Mouse (Mus musculus): ENCODE data around the gene Slc28a1.

Gene Slc28a1

GRCm38 (mm10) chr7:81152306-81152705 is 37.7 kb downstream of the Slc28a1 start:
- in situ Hi-C loops (cut with MboI; ENCODE audit: low pct_unique_long_range_greater_than_20kb in 1 of 2, low sequenced_read_pairs in 2 of 2, unreplicated experiment in 1 of 2): loop anchor here (5.0 to 25.0 kb wide), 4 partner anchors 75 to 268 kb away; no protein-coding TSS in a partner anchor

GRCm38 (mm10) chr7:81152826-81153225 is 38.2 kb downstream of the Slc28a1 start:
- in situ Hi-C loops (cut with MboI; ENCODE audit: low pct_unique_long_range_greater_than_20kb in 1 of 2, low sequenced_read_pairs in 2 of 2, unreplicated experiment in 1 of 2): loop anchor here (5.0 to 25.0 kb wide), 4 partner anchors 76 to 268 kb away; no protein-coding TSS in a partner anchor

- in situ Hi-C loops (cut with MboI; ENCODE audit: low pct_unique_long_range_greater_than_20kb in 1 of 2, low sequenced_read_pairs in 2 of 2, unreplicated experiment in 1 of 2): loop anchor here (5.0 to 25.0 kb wide), 4 partner anchors 76 to 269 kb away; no protein-coding TSS in a partner anchor
Observed at GRCm38 (mm10) chr7:81153327-81153726, 38.7 kb downstream of the Slc28a1 start.

- in situ Hi-C loops (cut with MboI; ENCODE audit: low pct_unique_long_range_greater_than_20kb in 1 of 2, low sequenced_read_pairs in 2 of 2, unreplicated experiment in 1 of 2): loop anchor here (5.0 to 25.0 kb wide), 4 partner anchors 77 to 269 kb away; no protein-coding TSS in a partner anchor
Observed at GRCm38 (mm10) chr7:81154244-81154643, 39.6 kb downstream of the Slc28a1 start.

GRCm38 (mm10) chr7:81154960-81155359 is 40.4 kb downstream of the Slc28a1 start:
- in situ Hi-C loops (cut with MboI; ENCODE audit: low pct_unique_long_range_greater_than_20kb in 1 of 2, low sequenced_read_pairs in 2 of 2, unreplicated experiment in 1 of 2): loop anchor here (5.0 to 25.0 kb wide), 4 partner anchors 78 to 270 kb away; no protein-coding TSS in a partner anchor

GRCm38 (mm10) chr7:81158933-81159332 is 44.3 kb downstream of the Slc28a1 start:
- in situ Hi-C loops (cut with MboI; ENCODE audit: low pct_unique_long_range_greater_than_20kb in 1 of 2, low sequenced_read_pairs in 2 of 2, unreplicated experiment in 1 of 2): loop anchor here (10.0 to 25.0 kb wide), 3 partner anchors 84 to 274 kb away; no protein-coding TSS in a partner anchor

- in situ Hi-C loops (cut with MboI; ENCODE audit: low pct_unique_long_range_greater_than_20kb in 1 of 2, low sequenced_read_pairs in 2 of 2, unreplicated experiment in 1 of 2): loop anchor here in 1 of 2 experiments (5.0 to 25.0 kb wide), 2 partner anchors 161 to 274 kb away; no protein-coding TSS in a partner anchor
Observed at GRCm38 (mm10) chr7:81161666-81162065, 47.1 kb downstream of the Slc28a1 start.

- in situ Hi-C loops (cut with MboI; ENCODE audit: low pct_unique_long_range_greater_than_20kb in 1 of 2, low sequenced_read_pairs in 2 of 2, unreplicated experiment in 1 of 2): loop anchor here in 1 of 2 experiments (5.0 to 25.0 kb wide), 2 partner anchors 160 to 275 kb away; no protein-coding TSS in a partner anchor
Observed at GRCm38 (mm10) chr7:81162345-81162744, 47.7 kb downstream of the Slc28a1 start.

- in situ Hi-C loops (cut with MboI; ENCODE audit: low pct_unique_long_range_greater_than_20kb in 1 of 2, low sequenced_read_pairs in 2 of 2, unreplicated experiment in 1 of 2): loop anchor here in 1 of 2 experiments (5.0 to 25.0 kb wide), 2 partner anchors 158 to 277 kb away; no protein-coding TSS in a partner anchor
Observed at GRCm38 (mm10) chr7:81164411-81164810, 49.8 kb downstream of the Slc28a1 start.

- in situ Hi-C loops (cut with MboI; ENCODE audit: low pct_unique_long_range_greater_than_20kb in 1 of 2, low sequenced_read_pairs in 2 of 2, unreplicated experiment in 1 of 2): loop anchor here in 1 of 2 experiments (25.0 kb wide), 1 partner anchor 280 kb away; no protein-coding TSS in a partner anchor
Observed at GRCm38 (mm10) chr7:81167124-81167523, 52.5 kb downstream of the Slc28a1 start.

- in situ Hi-C loops (cut with MboI; ENCODE audit: low pct_unique_long_range_greater_than_20kb in 1 of 2, low sequenced_read_pairs in 2 of 2, unreplicated experiment in 1 of 2): loop anchor here in 1 of 2 experiments (25.0 kb wide), 1 partner anchor 282 kb away; no protein-coding TSS in a partner anchor
Observed at GRCm38 (mm10) chr7:81169351-81169750, 54.8 kb downstream of the Slc28a1 start.

GRCm38 (mm10) chr7:81173931-81174330 is 59.3 kb downstream of the Slc28a1 start:
- in situ Hi-C loops (cut with MboI; ENCODE audit: low pct_unique_long_range_greater_than_20kb in 1 of 2, low sequenced_read_pairs in 2 of 2, unreplicated experiment in 1 of 2): loop anchor here in 1 of 2 experiments (25.0 kb wide), 1 partner anchor 287 kb away; no protein-coding TSS in a partner anchor

GRCm38 (mm10) chr7:81174654-81175053 is 60.1 kb downstream of the Slc28a1 start:
- in situ Hi-C loops (cut with MboI; ENCODE audit: low pct_unique_long_range_greater_than_20kb in 1 of 2, low sequenced_read_pairs in 2 of 2, unreplicated experiment in 1 of 2): loop anchor here in 1 of 2 experiments (25.0 kb wide), 1 partner anchor 287 kb away; no protein-coding TSS in a partner anchor

- in situ Hi-C loops (cut with MboI; ENCODE audit: low pct_unique_long_range_greater_than_20kb in 1 of 2, low sequenced_read_pairs in 2 of 2, unreplicated experiment in 1 of 2): no loop called here
Observed at GRCm38 (mm10) chr7:81176187-81176769, 61.7 kb downstream of the Slc28a1 start.

- in situ Hi-C loops (cut with MboI; ENCODE audit: low pct_unique_long_range_greater_than_20kb in 1 of 2, low sequenced_read_pairs in 2 of 2, unreplicated experiment in 1 of 2): no loop called here
Observed at GRCm38 (mm10) chr7:81179494-81179893, 64.9 kb downstream of the Slc28a1 start.

- in situ Hi-C loops (cut with MboI; ENCODE audit: low pct_unique_long_range_greater_than_20kb in 1 of 2, low sequenced_read_pairs in 2 of 2, unreplicated experiment in 1 of 2): loop anchor here in 1 of 2 experiments (5.0 kb wide), 1 partner anchor 140 kb away; no protein-coding TSS in a partner anchor
Observed at GRCm38 (mm10) chr7:81182492-81183175, 68.0 kb downstream of the Slc28a1 start.

- in situ Hi-C loops (cut with MboI; ENCODE audit: low pct_unique_long_range_greater_than_20kb in 1 of 2, low sequenced_read_pairs in 2 of 2, unreplicated experiment in 1 of 2): loop anchor here in 1 of 2 experiments (5.0 kb wide), 1 partner anchor 139 kb away; no protein-coding TSS in a partner anchor
Observed at GRCm38 (mm10) chr7:81183181-81183580, 68.6 kb downstream of the Slc28a1 start.

- in situ Hi-C loops (cut with MboI; ENCODE audit: low pct_unique_long_range_greater_than_20kb in 1 of 2, low sequenced_read_pairs in 2 of 2, unreplicated experiment in 1 of 2): loop anchor here in 1 of 2 experiments (5.0 kb wide), 1 partner anchor 138 kb away; no protein-coding TSS in a partner anchor
Observed at GRCm38 (mm10) chr7:81184136-81184535, 69.5 kb downstream of the Slc28a1 start.
